Mouse (Mus musculus) stomach, embryonic 15.5 days (tissue): ENCODE data around the gene Tram2. TPM values are rescaled to one million over a fixed set of nuclear protein-coding genes. Genes with fewer than 3 reads are reported as not detected.

Experiments used
- ATAC-seq: fragments of 200-750 bp; cut with Nextera tagmentation; 2 replicates; pipeline ENCODE4 v1.8.0; 2017; ENCODE audit warnings: low read depth, moderate number of reproducible peaks, moderate TSS enrichment; ENCODE audit not compliant: insufficient read depth, low FRiP score
- H3K27ac ChIP-seq: fragments of 300-500 bp; sonication (generic); 2 replicates; pipeline ENCODE4 v1.5.1; 2015; ENCODE audit warnings: mild to moderate bottlenecking, inconsistent platforms
- H3K27me3 ChIP-seq: fragments of 300-500 bp; sonication (generic); replicated peaks from 2 replicates; pipeline ENCODE4 v1.6.1; 2015; ENCODE audit warnings: inconsistent platforms
- H3K36me3 ChIP-seq: fragments of 300-500 bp; sonication (generic); 2 replicates; pipeline ENCODE4 v1.6.1; 2015; ENCODE audit warnings: inconsistent platforms
- H3K4me1 ChIP-seq: fragments of 300-500 bp; sonication (generic); 2 replicates; pipeline ENCODE4 v1.6.1; 2015; ENCODE audit warnings: inconsistent platforms
- H3K4me2 ChIP-seq: fragments of 300-500 bp; sonication (generic); 2 replicates; pipeline ENCODE4 v1.6.1; 2015; ENCODE audit warnings: mild to moderate bottlenecking, inconsistent platforms
- H3K4me3 ChIP-seq: fragments of 300-500 bp; sonication (generic); replicated peaks from 2 replicates; pipeline ENCODE4 v1.5.1; 2015; ENCODE audit warnings: inconsistent platforms
- H3K9ac ChIP-seq: fragments of 300-500 bp; sonication (generic); 2 replicates; pipeline ENCODE4 v1.6.1; 2015; ENCODE audit warnings: inconsistent platforms
- H3K9me3 ChIP-seq: fragments of 300-500 bp; sonication (generic); 2 replicates; pipeline ENCODE4 v1.6.1; 2016; ENCODE audit warnings: inconsistent platforms
- WGBS: fragments of 180-500 bp; shearing (Covaris S2); methylation state at CpG from one replicate; pipeline ENCODE4 v1.1.7; 2015; 5-methylcytosine and 5-hydroxymethylcytosine counted together
- polyA plus RNA-seq: library from polyadenylated mRNA; unstranded; fragments of >200 nt; fragmentation: Nextera tagmentation; extraction: Ambion mirVana; gene quantifications from 2 replicates; pipeline ENCODE4 v1.2.1, GENCODE M21; 2015

Gene Tram2
- polyA plus RNA-seq, 1 experiment from 2014 or later: 6.3 TPM

DNA sequence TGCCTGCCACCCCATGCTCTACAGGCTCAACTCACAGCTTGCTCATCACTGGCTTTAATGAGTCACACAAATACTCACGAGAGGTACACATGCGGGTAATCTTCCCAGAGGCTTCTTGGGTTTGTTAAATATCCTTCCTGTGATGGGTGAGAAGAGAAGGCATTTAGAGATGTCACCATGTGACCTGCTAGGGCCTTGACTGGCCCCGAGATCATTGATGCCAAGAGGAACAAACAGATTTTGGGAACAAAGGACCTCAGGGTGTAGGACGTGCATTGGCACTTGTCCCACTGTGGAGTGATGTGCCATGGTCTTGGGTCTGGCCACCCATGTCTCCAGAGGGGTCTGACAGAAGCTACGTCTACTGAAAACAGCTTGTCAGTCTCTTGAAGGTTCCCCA is 72.3 kb downstream of the Tram2 start:
- ATAC-seq: no peak
- H3K4me3 ChIP-seq: no peak overlapping the region
- H3K9me3 ChIP-seq: no peaks in the 10 kb centered on the region
- no peak overlapping the region for H3K4me2 ChIP-seq
- 0 out of 2 replicates have a peak, but pooled peaks cover 7% of the 10 kb centered on the region for H3K36me3 ChIP-seq
- H3K27me3 ChIP-seq: no peaks in the 10 kb centered on the region
- peaks cover 3% of the 10 kb centered on the region; the same call in 1 of the 2 replicates for H3K4me1 ChIP-seq
- no peak overlapping the region for H3K9ac ChIP-seq
- H3K27ac ChIP-seq: no peak overlapping the region
- WGBS: 79% methylated on average over 5 of the region's 5 CpGs

DNA sequence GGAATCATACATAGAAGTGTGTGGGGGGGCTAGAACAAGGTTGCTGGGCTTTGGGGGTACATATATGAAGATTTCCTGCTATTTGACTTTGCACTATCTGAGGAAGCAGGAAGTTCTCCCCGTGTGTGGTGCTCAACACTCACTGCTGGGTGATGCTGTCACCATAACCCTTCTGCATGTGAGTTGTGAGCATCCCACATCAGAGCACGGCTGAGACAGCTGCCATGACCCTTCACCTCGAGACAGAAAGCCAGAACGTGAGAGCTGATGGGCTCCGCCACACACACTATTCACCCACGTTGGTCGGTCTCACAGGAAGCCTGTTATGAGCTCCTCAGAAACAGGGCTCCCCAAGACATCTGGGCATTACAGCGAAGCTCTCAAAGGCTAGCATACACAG is 74.4 kb downstream of the Tram2 start:
- WGBS: 78% methylated on average over 8 of the region's 8 CpGs
- peaks cover 3% of the 10 kb centered on the region; the same call in 1 of the 2 replicates for H3K4me1 ChIP-seq
- ATAC-seq: no peak

DNA sequence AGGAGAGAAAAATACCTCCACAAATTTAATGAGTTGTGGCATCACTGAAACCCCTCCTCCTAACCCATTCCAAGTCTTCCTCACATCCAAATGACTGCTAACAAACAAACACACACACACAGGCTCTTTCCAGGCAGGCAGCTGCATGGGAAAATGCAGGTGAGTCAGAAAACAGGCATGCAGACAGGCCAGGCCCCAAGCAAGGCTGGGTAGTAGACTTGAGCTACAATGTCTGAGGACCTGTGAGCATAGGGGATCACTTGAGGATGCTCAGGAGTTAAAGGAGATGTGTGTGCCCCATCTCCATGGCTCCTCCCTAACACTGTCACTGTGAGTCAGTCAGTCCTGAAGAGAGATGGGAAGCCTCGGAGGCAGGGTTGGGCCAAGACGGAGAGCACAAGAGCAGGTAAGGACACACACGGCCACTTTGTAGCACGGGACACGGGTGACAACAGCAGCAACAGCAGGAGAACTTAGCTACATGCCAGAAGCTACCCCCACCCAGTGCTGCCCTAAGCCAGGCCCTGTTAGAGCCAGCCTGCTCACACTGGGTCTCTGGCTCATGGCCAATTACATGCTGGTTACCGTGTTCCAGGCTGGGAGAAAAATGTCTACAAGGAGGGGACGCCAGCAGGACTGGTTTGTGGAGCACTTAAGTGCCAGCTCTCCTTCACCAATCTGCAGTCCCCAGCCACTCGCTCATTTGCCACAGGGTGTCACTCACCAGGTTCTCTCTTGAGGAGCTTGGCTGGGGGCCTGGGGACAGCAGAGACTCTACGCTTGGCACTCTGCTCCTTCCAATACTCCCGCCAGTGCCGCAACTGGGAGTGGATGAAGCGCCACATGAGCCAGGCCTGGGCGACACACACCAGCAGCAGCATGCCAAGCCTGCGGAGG is 76.5 kb downstream of the Tram2 start:
- ATAC-seq: 0 out of 2 replicates have a peak, but pooled peaks have one; percentile 47
- Histone ChIP-seq H3K4me1 (no peaks in the 10 kb centered on the region), H3K27me3 (no peaks in the 10 kb centered on the region), H3K9me3 (no peaks in the 10 kb centered on the region), H3K27ac (no peak overlapping the region), H3K4me3 (no peak overlapping the region), H3K9ac (no peak overlapping the region), H3K36me3 (0 out of 2 replicates have a peak, but pooled peaks cover 8% of the 10 kb centered on the region), H3K4me2 (no peak overlapping the region)
- 87% methylated on average over 14 of the region's 14 CpGs for WGBS

More for the DNA sequence above, 74.4 kb downstream of the Tram2 start:
- no peaks in the 10 kb centered on the region for H3K9me3 ChIP-seq
- H3K4me2 ChIP-seq: no peak overlapping the region
- H3K9ac ChIP-seq: no peak overlapping the region
- H3K4me3 ChIP-seq: no peak overlapping the region
- no peaks in the 10 kb centered on the region for H3K27me3 ChIP-seq
- H3K36me3 ChIP-seq: 0 out of 2 replicates have a peak, but pooled peaks cover 8% of the 10 kb centered on the region
- no peak overlapping the region for H3K27ac ChIP-seq

DNA sequence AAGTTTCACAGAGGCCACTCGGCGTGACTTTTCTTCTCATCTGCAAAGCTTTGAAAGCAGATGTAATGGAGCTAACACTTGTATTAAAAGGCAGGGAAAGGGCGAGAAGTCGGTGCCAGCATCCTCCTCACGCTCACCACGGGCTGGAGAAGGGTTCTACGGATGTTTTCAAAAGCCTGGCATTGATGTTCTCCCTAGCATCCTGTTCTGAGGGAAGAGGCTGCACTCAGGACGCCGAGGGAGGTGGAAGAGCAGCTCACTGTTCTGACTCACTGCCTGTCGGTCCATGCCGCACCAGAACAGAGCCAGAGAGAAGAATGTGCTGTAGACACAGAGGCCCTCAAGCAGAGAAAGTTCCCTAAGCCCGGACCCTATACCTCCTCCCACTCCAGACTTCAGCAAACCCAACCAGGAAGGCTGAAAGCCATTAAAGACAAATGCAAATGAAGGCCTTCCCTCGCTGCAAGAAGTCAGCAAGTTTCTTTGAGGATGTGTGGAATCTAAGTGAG is 81.1 kb downstream of the Tram2 start:
- 58% methylated on average over 13 of the region's 13 CpGs for WGBS
- 0 out of 2 replicates have a peak, but pooled peaks cover 3% of the 10 kb centered on the region for H3K36me3 ChIP-seq
- H3K4me3 ChIP-seq: no peak overlapping the region
- H3K4me1 ChIP-seq: no peaks in the 10 kb centered on the region
- no peak overlapping the region for H3K27ac ChIP-seq
- no peak for ATAC-seq
- H3K4me2 ChIP-seq: no peak overlapping the region
- no peaks in the 10 kb centered on the region for H3K9me3 ChIP-seq
- no peak overlapping the region for H3K9ac ChIP-seq
- no peaks in the 10 kb centered on the region for H3K27me3 ChIP-seq

DNA sequence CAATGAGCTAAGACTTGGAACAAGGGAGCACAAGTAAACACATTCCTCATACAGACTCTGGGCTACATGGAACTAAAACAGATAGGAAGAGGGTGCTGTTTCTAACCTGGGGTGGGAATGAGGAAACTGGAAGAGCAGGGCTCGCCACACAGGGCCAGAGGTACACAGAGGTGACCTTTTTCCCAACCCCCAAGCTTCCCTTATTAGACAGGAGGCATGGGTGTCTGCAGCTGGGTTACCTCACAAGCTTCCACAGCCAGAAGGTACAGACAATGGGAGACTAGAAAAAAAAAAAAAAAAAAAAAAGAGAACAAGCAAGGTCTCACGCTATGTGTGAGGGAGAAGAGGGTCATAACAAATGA is 81.7 kb downstream of the Tram2 start:
- no peak overlapping the region for H3K27ac ChIP-seq
- no peaks in the 10 kb centered on the region for H3K9me3 ChIP-seq
- no peaks in the 10 kb centered on the region for H3K4me1 ChIP-seq
- no peak overlapping the region for H3K4me3 ChIP-seq
- 0 out of 2 replicates have a peak, but pooled peaks cover 3% of the 10 kb centered on the region for H3K36me3 ChIP-seq
- ATAC-seq: no peak
- 48% methylated on average over 2 of the region's 2 CpGs for WGBS
- no peaks in the 10 kb centered on the region for H3K27me3 ChIP-seq
- H3K9ac ChIP-seq: no peak overlapping the region
- no peak overlapping the region for H3K4me2 ChIP-seq

DNA sequence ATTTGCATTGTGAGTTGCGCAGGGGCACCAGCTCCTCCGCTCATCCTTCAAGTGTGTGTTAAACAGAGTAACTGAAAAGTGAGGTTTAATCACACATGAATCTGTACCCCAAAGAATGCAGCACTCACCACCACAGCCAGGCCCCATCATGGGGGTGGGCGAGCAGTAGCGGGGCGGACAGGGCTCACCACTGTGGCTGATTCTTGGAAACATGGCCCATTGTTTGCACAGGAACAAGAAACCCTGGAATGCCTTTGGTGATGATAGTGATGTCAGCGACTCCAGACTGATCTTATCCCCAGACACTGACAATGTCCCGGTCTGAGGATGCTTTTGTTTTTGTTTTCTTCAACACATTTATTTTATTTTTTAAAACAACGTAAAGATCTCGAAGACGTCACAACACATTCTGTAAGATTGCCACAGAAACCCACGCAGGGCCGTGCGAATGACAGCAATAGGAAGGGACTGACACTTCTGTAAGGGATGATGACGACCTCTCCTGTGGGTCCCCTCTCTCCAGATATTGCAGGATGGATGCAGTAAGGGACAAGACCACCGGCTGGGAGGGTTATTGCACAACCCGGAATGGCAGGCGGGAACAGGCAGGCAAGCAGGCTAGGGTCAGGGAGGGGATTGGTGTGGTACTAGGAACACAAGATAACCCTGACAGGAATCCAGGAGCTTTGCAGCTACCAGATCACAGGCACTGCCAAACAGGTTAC is 82.3 kb downstream of the Tram2 start:
- H3K9ac ChIP-seq: no peak overlapping the region
- H3K4me3 ChIP-seq: no peak overlapping the region
- no peaks in the 10 kb centered on the region for H3K27me3 ChIP-seq
- no peaks in the 10 kb centered on the region for H3K9me3 ChIP-seq
- peak; percentile 32; the same call in 1 of the 2 replicates for ATAC-seq
- 0 out of 2 replicates have a peak, but pooled peaks cover 3% of the 10 kb centered on the region for H3K36me3 ChIP-seq
- no peaks in the 10 kb centered on the region for H3K4me1 ChIP-seq
- 64% methylated on average over 17 of the region's 17 CpGs for WGBS
- H3K4me2 ChIP-seq: no peak overlapping the region
- H3K27ac ChIP-seq: no peak overlapping the region

DNA sequence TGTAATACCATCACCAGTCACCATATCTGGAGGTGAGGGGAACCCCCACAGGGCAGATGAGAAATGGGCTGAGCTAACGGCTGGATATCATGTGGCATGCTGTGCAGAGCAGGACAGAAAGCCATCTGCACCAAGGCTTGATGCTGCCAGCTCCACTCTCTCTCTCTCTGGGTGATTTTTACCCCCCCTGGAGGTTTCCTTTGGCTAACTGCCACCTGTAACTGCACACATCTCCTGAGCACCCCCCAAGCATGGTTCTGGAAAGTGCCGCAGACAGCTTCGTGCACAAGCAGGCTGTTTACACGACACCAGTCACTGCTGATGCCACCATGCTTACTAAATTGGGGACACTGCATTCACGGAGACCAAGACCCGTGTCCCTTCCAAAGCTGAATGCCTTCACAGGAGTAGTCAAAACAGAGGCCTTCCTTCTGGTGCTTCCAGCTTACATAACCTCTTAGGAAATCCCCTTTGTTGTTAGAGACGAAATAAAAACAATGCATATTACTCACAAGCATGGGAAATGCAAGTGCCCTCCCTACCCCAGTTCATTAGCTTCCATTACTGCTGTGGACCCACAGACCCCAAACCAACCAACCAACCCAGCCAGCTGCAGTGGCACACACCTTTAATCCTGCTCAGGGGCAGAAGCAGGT is 83.6 kb downstream of the Tram2 start:
- H3K4me3 ChIP-seq: no peak overlapping the region
- H3K27ac ChIP-seq: no peak overlapping the region
- WGBS: 75% methylated on average over 7 of the region's 7 CpGs
- no peak for ATAC-seq
- no peaks in the 10 kb centered on the region for H3K4me1 ChIP-seq
- 0 out of 2 replicates have a peak, but pooled peaks cover 3% of the 10 kb centered on the region for H3K36me3 ChIP-seq
- H3K9ac ChIP-seq: no peak overlapping the region
- no peaks in the 10 kb centered on the region for H3K9me3 ChIP-seq
- H3K27me3 ChIP-seq: no peaks in the 10 kb centered on the region
- H3K4me2 ChIP-seq: no peak overlapping the region

DNA sequence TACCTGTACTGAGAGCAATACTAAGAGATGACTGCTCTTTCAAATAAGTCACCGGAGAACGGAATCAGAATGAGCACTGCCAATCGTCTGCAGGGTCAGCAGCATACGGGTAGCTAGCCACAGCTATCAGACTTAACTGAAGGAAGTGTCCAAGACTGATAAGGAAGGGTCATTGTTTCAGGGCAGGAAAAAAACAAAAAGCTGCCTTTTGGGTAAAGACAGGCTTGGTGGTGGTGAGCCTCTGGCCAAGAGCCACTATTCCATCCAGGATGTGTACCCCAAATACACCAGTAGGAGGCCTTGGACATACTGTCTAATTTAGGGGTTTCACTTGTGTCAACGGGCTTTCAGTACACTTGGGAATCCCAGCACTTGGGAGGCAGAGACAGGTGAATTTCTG is 84.7 kb downstream of the Tram2 start:
- WGBS: 76% methylated on average over 5 of the region's 5 CpGs
- ATAC-seq: no peak
- H3K36me3 ChIP-seq: no peaks in the 10 kb centered on the region
- H3K9ac ChIP-seq: no peak overlapping the region
- H3K4me2 ChIP-seq: no peak overlapping the region
- H3K9me3 ChIP-seq: no peaks in the 10 kb centered on the region
- H3K4me3 ChIP-seq: no peak overlapping the region
- no peaks in the 10 kb centered on the region for H3K4me1 ChIP-seq
- H3K27ac ChIP-seq: no peak overlapping the region
- H3K27me3 ChIP-seq: no peaks in the 10 kb centered on the region

DNA sequence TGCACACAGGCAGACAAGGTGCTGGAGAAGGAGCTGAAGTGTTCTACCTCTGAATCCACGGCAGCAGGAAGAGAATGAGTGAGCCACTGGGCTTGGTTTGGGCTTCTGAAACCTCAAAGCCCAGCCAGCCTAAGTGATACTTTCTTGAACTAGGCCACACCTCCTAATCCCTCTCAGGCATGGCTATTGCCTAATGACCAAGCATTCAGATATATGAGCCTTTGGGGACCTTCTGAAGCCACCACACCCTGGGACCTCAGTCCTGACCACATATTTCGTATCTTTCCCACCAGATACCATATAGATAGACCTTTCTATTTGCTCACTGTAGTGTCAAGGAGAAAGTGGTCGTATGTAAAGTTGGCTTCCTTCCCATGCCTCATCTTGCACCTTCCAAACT is 85.3 kb downstream of the Tram2 start:
- 76% methylated on average over 3 of the region's 3 CpGs for WGBS
- Histone ChIP-seq H3K4me1 (no peaks in the 10 kb centered on the region), H3K27me3 (no peaks in the 10 kb centered on the region), H3K4me3 (no peak overlapping the region), H3K9ac (no peak overlapping the region), H3K4me2 (no peak overlapping the region), H3K36me3 (no peaks in the 10 kb centered on the region), H3K27ac (no peak overlapping the region), H3K9me3 (no peaks in the 10 kb centered on the region)
- ATAC-seq: no peak

DNA sequence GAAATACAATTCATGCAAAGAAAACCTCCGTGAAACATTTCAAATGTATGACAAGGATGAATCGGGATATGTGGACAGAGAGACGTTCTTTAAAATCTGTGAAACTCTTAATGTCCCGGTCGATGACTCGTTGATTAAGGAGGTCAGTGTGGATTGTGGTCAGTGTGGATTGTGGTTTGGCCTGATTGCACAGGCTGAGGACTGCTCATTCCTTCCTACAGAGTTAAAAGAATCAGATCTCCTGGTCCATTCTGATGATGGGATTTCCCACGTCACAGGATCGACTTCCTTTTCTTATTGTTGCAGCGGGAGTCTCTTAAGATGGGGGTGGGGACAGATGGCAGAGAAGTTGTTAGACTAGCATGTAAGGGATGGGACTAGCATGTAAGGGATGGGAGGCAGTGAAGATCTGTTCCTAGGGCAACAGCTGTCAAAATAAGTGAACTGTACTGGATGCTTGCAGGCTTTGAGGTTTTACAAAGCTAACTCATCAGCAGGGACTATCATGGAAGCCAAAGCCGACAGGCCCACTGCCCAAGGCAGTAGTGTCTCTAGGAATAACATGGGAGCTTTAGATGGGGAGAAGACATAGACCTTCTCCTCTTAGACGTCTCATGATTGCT is 89.5 kb downstream of the Tram2 start:
- H3K4me3 ChIP-seq: no peak overlapping the region
- 83% methylated on average over 11 of the region's 11 CpGs for WGBS

DNA sequence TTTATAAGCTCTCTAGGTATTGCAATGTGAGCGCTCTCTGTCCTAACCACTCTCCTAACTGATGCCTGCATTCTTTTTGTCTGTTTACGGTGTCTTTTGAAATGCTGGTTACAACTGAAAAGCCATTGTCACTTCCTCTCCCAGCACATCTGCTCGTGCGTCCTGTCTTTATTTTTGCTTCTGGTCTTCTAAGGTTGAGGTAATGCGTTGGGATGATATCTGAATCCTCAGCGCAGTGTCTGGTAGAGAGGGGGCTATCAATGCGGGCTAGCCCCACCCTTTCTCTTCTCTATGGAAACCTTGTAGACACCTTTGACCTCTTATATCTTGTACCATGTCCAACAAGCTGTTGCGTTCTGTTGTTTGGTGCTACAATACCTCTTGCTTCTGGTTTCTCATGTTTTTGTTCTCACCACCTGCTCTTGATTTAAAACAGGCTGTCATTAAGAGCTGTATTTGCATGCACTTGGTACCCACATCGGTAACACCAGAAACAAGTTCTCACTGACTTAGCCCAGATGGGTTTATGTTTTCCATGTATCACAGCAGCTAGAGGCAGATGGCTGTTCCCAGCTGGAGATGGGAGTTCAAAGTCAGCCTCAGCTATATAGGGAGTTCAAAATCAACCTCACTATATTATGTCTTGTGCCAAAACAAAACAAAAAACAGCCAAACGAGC is 92.5 kb downstream of the Tram2 start:
- H3K27me3 ChIP-seq: no peaks in the 10 kb centered on the region
- no peaks in the 10 kb centered on the region for H3K9me3 ChIP-seq
- no peaks in the 10 kb centered on the region for H3K36me3 ChIP-seq
- no peak overlapping the region for H3K27ac ChIP-seq
- H3K9ac ChIP-seq: no peak overlapping the region
- no peak overlapping the region for H3K4me2 ChIP-seq
- H3K4me3 ChIP-seq: no peak overlapping the region
- WGBS: 73% methylated on average over 10 of the region's 10 CpGs
- no peaks in the 10 kb centered on the region for H3K4me1 ChIP-seq
- ATAC-seq: no peak

More for the DNA sequence above, 89.5 kb downstream of the Tram2 start:
- Histone ChIP-seq H3K4me2 (no peak overlapping the region), H3K36me3 (no peaks in the 10 kb centered on the region), H3K27me3 (no peaks in the 10 kb centered on the region), H3K27ac (no peak overlapping the region), H3K4me1 (no peaks in the 10 kb centered on the region), H3K9ac (no peak overlapping the region), H3K9me3 (no peaks in the 10 kb centered on the region)
- no peak for ATAC-seq
